Mouse (Mus musculus): ENCODE measurements around the gene Bbs10. TPM values are rescaled to one million over a fixed set of nuclear protein-coding genes. Genes with fewer than 3 reads are reported as not detected.

The Bbs10 gene
- total and polyA plus RNA-seq, 3 experiments: 1.1 to 23.8 (median 12.2) TPM

DNA sequence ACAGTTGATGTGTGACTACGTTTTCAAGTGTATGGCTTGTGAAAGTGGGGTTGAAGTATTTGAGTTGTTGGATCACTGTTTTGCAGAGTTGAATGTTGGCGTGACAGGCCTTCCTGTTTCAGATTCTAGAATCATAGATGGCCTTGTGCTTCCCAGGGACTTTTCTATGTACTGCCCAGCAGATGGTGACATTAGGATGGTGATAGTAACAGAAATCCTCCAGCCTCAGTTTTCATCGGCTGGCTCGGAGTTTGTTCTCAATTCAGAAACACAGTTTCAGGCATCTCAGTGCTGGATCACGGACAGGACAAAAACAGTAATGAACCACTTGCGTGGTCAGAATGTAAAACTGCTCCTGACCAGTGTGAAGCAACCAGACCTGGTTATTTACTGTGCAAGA is 1.1 kb downstream of the Bbs10 start:
- Histone ChIP-seq H3K4me3 (ENCODE audit: low read depth, low read length) (no peak overlapping the region; the same call in 1 of the 2 replicates), H3K4me1 (ENCODE audit: insufficient read depth, low read depth, low read length) (peaks cover 24% of the 10 kb centered on the region), H3K9me3 (replicated peaks) (no peaks in the 10 kb centered on the region), H3K27me3 (ENCODE audit: insufficient read depth, low read length) (no peaks in the 10 kb centered on the region), H3K36me3 (replicated peaks) (peaks cover 21% of the 10 kb centered on the region)
- TF ChIP-seq TAL1 (conservative IDR thresholded peaks at IDR 0.05; ENCODE audit: low read depth, low read length): no peak
- TF ChIP-seq POLR2AphosphoS5 (IDR thresholded peaks at IDR 0.05; ENCODE audit: insufficient replicate concordance, low read depth, low read length): no peak
- TF ChIP-seq CTCF (IDR thresholded peaks at IDR 0.05; ENCODE audit: low read depth, low read length): no peak
- TF ChIP-seq GATA1 (IDR thresholded peaks at IDR 0.05; ENCODE audit: borderline replicate concordance, low read length): no peak
- TF ChIP-seq GATA2 (IDR thresholded peaks at IDR 0.05; ENCODE audit: borderline replicate concordance, low read depth, low read length): no peak
- ATAC-seq (ENCODE audit: extremely low read depth, insufficient number of reproducible peaks, low FRiP score, poor library complexity, severe bottlenecking) (no peak), DNase-seq (ENCODE audit: low spot score) (no peak)

- no peaks in the 10 kb centered on the region for H3K9me3 ChIP-seq (replicated peaks)
- TF ChIP-seq CTCF (IDR thresholded peaks at IDR 0.05; ENCODE audit: low read depth, low read length) (no peak), GATA1 (IDR thresholded peaks at IDR 0.05; ENCODE audit: borderline replicate concordance, low read length) (no peak), POLR2AphosphoS5 (IDR thresholded peaks at IDR 0.05; ENCODE audit: insufficient replicate concordance, low read depth, low read length) (no peak), TAL1 (conservative IDR thresholded peaks at IDR 0.05; ENCODE audit: low read depth, low read length) (no peak), GATA2 (IDR thresholded peaks at IDR 0.05; ENCODE audit: borderline replicate concordance, low read depth, low read length) (no peak)
- peaks cover 19% of the 10 kb centered on the region for H3K36me3 ChIP-seq (replicated peaks)
- H3K4me1 ChIP-seq (ENCODE audit: insufficient read depth, low read depth, low read length): peaks cover 24% of the 10 kb centered on the region
- H3K4me3 ChIP-seq (ENCODE audit: low read depth, low read length): no peak overlapping the region
- ATAC-seq (ENCODE audit: extremely low read depth, insufficient number of reproducible peaks, low FRiP score, poor library complexity, severe bottlenecking) (no peak), DNase-seq (ENCODE audit: low spot score) (no peak)
- no peaks in the 10 kb centered on the region for H3K27me3 ChIP-seq (ENCODE audit: insufficient read depth, low read length)
Measured at GRCm38 (mm10) chr10:111301041-111301440, 2.6 kb downstream of the Bbs10 start.

- no peak for ATAC-seq (ENCODE audit: extremely low read depth, insufficient number of reproducible peaks, low FRiP score, poor library complexity, severe bottlenecking)
- H3K9me3 ChIP-seq (replicated peaks): no peaks in the 10 kb centered on the region
- DNase-seq (ENCODE audit: low spot score): no peak
- peaks cover 24% of the 10 kb centered on the region for H3K4me1 ChIP-seq (ENCODE audit: insufficient read depth, low read depth, low read length)
- H3K4me3 ChIP-seq (ENCODE audit: low read depth, low read length): no peak overlapping the region
- TF ChIP-seq GATA2 (IDR thresholded peaks at IDR 0.05; ENCODE audit: borderline replicate concordance, low read depth, low read length) (no peak), CTCF (IDR thresholded peaks at IDR 0.05; ENCODE audit: low read depth, low read length) (no peak), POLR2AphosphoS5 (IDR thresholded peaks at IDR 0.05; ENCODE audit: insufficient replicate concordance, low read depth, low read length) (no peak), TAL1 (conservative IDR thresholded peaks at IDR 0.05; ENCODE audit: low read depth, low read length) (no peak), GATA1 (IDR thresholded peaks at IDR 0.05; ENCODE audit: borderline replicate concordance, low read length) (no peak)
- peaks cover 10% of the 10 kb centered on the region for H3K27me3 ChIP-seq (ENCODE audit: insufficient read depth, low read length)
- peaks cover 19% of the 10 kb centered on the region for H3K36me3 ChIP-seq (replicated peaks)
Measured at GRCm38 (mm10) chr10:111302486-111302885, 4.0 kb downstream of the Bbs10 start.

DNA sequence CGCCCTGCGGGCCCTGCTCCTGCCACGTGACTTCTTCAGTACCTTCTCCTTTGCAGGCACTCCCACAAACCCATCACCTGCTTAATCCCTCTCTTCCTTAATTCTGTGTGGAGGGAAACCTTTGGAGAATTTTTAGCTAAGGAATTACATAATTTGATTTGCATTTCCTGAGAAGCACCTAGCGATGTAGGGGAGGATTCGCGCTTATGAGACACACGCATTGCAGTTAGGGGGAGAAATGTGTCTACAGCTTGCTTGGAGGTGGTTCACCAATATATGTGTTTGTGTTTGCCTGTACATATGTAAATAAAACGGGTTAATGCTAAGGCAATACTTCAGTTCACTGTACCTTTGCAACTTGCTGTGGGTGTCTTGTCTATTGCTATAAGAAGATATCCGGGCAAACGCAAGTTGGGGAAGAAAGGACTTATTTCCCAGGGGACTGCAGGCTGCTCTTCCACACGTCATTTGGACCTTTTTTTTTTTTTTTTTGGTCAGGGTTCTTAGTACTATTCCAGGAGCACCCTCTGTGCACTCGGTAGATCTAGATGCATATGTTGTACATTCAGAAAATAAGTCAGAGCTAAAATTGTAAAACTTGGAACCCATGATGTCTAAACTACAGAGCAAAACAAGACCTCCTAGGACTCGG is 10.5 kb downstream of the Bbs10 start:
- H3K9me3 ChIP-seq (replicated peaks): no peaks in the 10 kb centered on the region
- no peaks in the 10 kb centered on the region for H3K36me3 ChIP-seq (replicated peaks)
- ATAC-seq (ENCODE audit: extremely low read depth, insufficient number of reproducible peaks, low FRiP score, poor library complexity, severe bottlenecking): no peak
- peaks cover 23% of the 10 kb centered on the region for H3K27me3 ChIP-seq (ENCODE audit: insufficient read depth, low read length)
- H3K4me3 ChIP-seq (ENCODE audit: low read depth, low read length): no peak overlapping the region
- no peak for DNase-seq (ENCODE audit: low spot score)
- TF ChIP-seq GATA1 (IDR thresholded peaks at IDR 0.05; ENCODE audit: borderline replicate concordance, low read length): no peak
- TF ChIP-seq GATA2 (IDR thresholded peaks at IDR 0.05; ENCODE audit: borderline replicate concordance, low read depth, low read length): no peak
- no peak for TF ChIP-seq TAL1 (conservative IDR thresholded peaks at IDR 0.05; ENCODE audit: low read depth, low read length)
- TF ChIP-seq POLR2AphosphoS5 (IDR thresholded peaks at IDR 0.05; ENCODE audit: insufficient replicate concordance, low read depth, low read length): no peak
- TF ChIP-seq CTCF (IDR thresholded peaks at IDR 0.05; ENCODE audit: low read depth, low read length): no peak
- no peaks in the 10 kb centered on the region for H3K4me1 ChIP-seq (ENCODE audit: insufficient read depth, low read depth, low read length)

DNA sequence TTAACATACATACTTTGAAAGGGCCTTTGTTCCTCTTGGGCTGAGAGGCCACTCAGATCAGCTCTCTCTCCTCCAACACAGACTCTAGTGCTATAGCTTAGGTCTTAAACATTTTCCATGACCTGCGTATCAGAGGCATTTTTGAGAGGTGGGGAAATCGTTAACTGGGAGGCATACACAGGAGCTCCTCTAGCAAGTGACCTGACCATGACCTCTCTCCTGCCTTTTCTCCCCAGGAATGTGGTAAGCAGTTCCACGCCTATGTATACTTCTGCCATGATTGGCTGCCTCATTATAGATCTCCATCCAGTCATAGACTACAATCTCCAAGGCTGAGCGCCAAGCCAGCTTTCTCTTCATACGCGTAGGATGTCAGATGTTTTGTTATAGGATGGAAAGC is 14.8 kb downstream of the Bbs10 start:
- Histone ChIP-seq H3K9me3 (replicated peaks) (no peaks in the 10 kb centered on the region), H3K36me3 (replicated peaks) (no peaks in the 10 kb centered on the region), H3K4me3 (ENCODE audit: low read depth, low read length) (no peak overlapping the region), H3K4me1 (ENCODE audit: insufficient read depth, low read depth, low read length) (no peaks in the 10 kb centered on the region), H3K27me3 (ENCODE audit: insufficient read depth, low read length) (peaks cover 22% of the 10 kb centered on the region)
- ATAC-seq (ENCODE audit: extremely low read depth, insufficient number of reproducible peaks, low FRiP score, poor library complexity, severe bottlenecking): no peak
- DNase-seq (ENCODE audit: low spot score): no peak
- TF ChIP-seq CTCF (IDR thresholded peaks at IDR 0.05; ENCODE audit: low read depth, low read length) (no peak), GATA2 (IDR thresholded peaks at IDR 0.05; ENCODE audit: borderline replicate concordance, low read depth, low read length) (no peak), TAL1 (conservative IDR thresholded peaks at IDR 0.05; ENCODE audit: low read depth, low read length) (no peak), GATA1 (IDR thresholded peaks at IDR 0.05; ENCODE audit: borderline replicate concordance, low read length) (no peak), POLR2AphosphoS5 (IDR thresholded peaks at IDR 0.05; ENCODE audit: insufficient replicate concordance, low read depth, low read length) (no peak)

GRCm38 (mm10) chr10:111314636-111315395 is 16.3 kb downstream of the Bbs10 start:
- Histone ChIP-seq H3K9me3 (replicated peaks) (no peaks in the 10 kb centered on the region), H3K27me3 (ENCODE audit: insufficient read depth, low read length) (peaks cover 22% of the 10 kb centered on the region), H3K36me3 (replicated peaks) (no peaks in the 10 kb centered on the region), H3K4me3 (ENCODE audit: low read depth, low read length) (no peak overlapping the region), H3K4me1 (ENCODE audit: insufficient read depth, low read depth, low read length) (peaks cover 2% of the 10 kb centered on the region; the same call in 1 of the 2 replicates)
- TF ChIP-seq CTCF (IDR thresholded peaks at IDR 0.05; ENCODE audit: low read depth, low read length) (no peak), TAL1 (conservative IDR thresholded peaks at IDR 0.05; ENCODE audit: low read depth, low read length) (no peak), GATA1 (IDR thresholded peaks at IDR 0.05; ENCODE audit: borderline replicate concordance, low read length) (no peak)
- DNase-seq (ENCODE audit: low spot score): no peak
- no peak for ATAC-seq (ENCODE audit: extremely low read depth, insufficient number of reproducible peaks, low FRiP score, poor library complexity, severe bottlenecking)
